Mouse (Mus musculus) embryonic fibroblast, embryonic 13.5 days (primary cell): ENCODE measurements around the gene Mtcl1. TPM values are rescaled to one million over a fixed set of nuclear protein-coding genes. Genes with fewer than 3 reads are reported as not detected.

ENCODE experiments used
- H3K27ac ChIP-seq: 2 replicates; pipeline ENCODE4 v1.5.1; 2012; ENCODE audit warnings: low read length, control low read depth, inconsistent platforms; ENCODE audit not compliant: insufficient read depth
- H3K4me1 ChIP-seq: 2 replicates; pipeline ENCODE4 v1.6.1; 2011; ENCODE audit warnings: low read length; ENCODE audit not compliant: control insufficient read depth, insufficient read depth
- H3K4me3 ChIP-seq: 2 replicates; pipeline ENCODE4 v1.5.1; 2011; ENCODE audit warnings: mild to moderate bottlenecking, control low read depth, low read length; ENCODE audit not compliant: insufficient read depth
- CTCF ChIP-seq: IDR thresholded peaks from 2 replicates; pipeline ENCODE4 v1.5.1; 2011; ENCODE audit warnings: mild to moderate bottlenecking, control low read depth, low read length, moderate library complexity, borderline replicate concordance; ENCODE audit not compliant: insufficient read depth
- POLR2A ChIP-seq: IDR thresholded peaks from 2 replicates; pipeline ENCODE4 v1.6.1; 2011; ENCODE audit warnings: low read depth, mild to moderate bottlenecking, control low read depth, low read length, moderate library complexity
- polyA plus RNA-seq: library from polyadenylated mRNA; stranded (reverse); fragments of >200 nt; gene quantifications from 2 replicates; pipeline ENCODE4 v1.2.4, GENCODE M21; 2011; ENCODE audit warnings: low read depth; ENCODE audit not compliant: missing spikeins, insufficient read length

Gene Mtcl1
- polyA plus RNA-seq, 1 experiment: 5.2 TPM

DNA sequence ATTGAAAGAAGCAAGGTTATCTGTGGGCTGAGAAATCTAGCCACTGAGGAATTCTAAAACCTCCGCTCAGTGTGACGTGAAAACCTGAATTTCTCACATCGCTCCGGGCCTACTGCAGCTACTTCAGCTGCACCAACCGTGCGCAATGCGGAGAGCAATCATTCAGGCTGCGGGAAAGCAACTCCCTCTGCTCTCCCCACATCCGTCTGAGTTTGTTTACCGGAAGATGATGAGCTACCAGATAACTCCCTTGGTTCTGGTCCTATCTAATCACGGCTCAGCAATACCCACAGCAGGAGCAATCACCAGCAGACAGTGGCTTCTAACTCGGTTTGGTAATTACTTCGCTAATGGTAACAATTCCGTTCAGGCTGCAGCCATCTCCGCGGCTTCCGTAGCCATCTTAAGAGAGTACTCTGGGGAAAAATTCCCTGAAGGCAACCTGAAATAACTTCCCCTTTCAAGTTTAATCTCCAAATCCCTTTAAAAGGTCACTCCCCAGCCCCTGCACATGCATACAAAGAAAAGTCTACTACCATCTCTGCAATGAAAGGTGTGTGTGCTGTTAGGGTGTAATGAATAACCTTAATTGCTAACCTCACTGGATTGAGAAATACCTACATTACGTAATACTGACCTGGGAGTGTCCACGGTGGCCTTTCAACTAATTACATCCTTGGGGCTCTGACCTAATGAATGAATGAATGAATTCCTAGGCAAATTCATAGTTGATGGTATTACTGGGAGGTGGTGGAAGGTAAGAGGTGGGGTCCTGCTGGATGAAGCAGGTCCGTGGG, 96.5 kb downstream of the Mtcl1 start:
- no peak for TF ChIP-seq POLR2A
- TF ChIP-seq CTCF: no peak
- no peak overlapping the region for H3K4me3 ChIP-seq

DNA sequence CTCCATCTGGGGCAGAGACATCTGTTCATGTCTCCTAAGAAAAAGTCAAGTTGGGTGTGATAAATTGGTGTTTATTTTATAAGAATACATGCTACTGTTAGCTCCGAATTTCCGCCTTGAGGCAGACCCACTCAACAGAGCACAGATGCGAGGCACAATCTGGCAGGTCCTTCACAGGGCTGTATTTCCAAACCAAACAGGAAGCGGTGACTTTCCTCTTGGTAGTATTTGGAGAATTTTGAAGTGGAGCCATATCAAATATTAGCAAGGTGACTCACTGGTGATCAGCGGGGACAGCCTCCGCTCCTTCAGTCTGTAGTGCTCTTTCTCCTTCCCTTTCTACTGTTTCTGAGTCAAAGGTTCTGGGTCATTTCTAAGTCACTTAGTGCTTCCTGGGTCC, 97.3 kb downstream of the Mtcl1 start:
- Histone ChIP-seq H3K4me3 (no peak overlapping the region), H3K4me1 (peaks cover 23% of the 10 kb centered on the region), H3K27ac (peak overlapping the region; percentile 77; the same call in 1 of the 2 replicates)
- no peak for TF ChIP-seq CTCF
- TF ChIP-seq POLR2A: no peak

More for the DNA sequence above, 96.5 kb downstream of the Mtcl1 start:
- H3K4me1 ChIP-seq: peaks cover 23% of the 10 kb centered on the region
- peak overlapping the region; percentile 77 for H3K27ac ChIP-seq

DNA sequence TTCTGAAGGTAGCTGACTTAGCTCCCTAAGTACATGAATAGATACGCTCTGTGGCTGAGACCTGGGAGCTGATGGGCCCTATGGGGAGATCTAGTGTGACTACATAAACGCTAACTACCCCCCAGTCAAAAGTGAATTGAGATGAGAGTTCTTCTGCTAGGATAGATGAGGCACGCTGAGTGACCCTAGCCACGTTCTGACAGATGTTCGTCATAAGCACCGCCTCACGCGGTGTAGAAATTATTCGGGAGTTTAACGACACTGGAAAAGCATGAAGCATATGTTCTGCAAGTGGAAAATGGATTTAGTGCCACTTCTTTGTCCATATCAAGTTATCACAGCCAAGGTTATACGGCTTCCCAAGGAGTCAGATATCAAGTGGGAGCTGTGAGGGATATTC, 98.9 kb downstream of the Mtcl1 start:
- Histone ChIP-seq H3K4me1 (peaks cover 23% of the 10 kb centered on the region), H3K4me3 (no peak overlapping the region), H3K27ac (no peak overlapping the region; the same call in 1 of the 2 replicates)
- TF ChIP-seq CTCF (no peak), POLR2A (no peak)

DNA sequence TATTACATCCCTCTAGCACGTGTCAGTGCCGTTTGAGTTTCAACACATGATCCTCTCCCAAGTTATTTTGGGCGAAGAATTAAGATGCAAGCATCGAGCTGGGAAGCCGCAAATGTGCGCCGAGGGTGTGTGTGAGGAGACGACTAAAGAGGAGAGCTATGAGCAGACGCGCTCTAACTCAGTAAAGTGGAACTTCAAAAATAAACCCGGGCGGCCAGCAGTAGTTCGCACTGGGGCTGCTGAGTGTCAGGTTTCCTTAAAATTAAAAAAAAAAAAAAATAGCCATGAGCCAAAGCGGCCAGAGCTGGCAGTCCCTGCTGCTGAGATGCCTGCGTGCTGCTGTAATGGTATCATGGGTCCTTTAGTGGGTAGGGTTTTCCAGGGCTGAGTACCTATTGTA, 99.4 kb downstream of the Mtcl1 start:
- Histone ChIP-seq H3K4me1 (peaks cover 23% of the 10 kb centered on the region), H3K4me3 (no peak overlapping the region), H3K27ac (no peak overlapping the region)
- TF ChIP-seq CTCF (no peak), POLR2A (no peak)

DNA sequence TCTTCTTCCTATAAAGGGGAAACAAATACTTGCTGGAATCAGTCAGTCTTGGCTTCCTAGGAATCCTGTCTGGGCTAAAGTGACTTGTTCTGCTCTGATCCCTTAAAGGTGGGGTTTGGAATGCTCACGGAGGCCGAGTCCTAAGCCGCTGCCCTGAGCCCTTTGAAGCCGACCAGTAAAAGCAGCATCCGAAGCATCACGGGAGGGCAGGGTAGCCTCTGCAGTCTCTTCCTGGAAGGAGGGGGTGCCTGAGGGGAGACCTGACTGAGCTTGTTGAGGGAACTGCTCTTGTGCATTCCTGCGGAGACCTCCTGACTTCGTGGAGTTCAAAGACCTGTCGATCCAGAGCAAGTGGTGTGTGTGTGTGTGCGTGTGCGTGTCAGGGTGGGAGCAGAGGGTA, 103.2 kb downstream of the Mtcl1 start:
- H3K27ac ChIP-seq: no peak overlapping the region
- no peak for TF ChIP-seq POLR2A
- no peak for TF ChIP-seq CTCF
- no peak overlapping the region for H3K4me3 ChIP-seq
- H3K4me1 ChIP-seq: peaks cover 12% of the 10 kb centered on the region

DNA sequence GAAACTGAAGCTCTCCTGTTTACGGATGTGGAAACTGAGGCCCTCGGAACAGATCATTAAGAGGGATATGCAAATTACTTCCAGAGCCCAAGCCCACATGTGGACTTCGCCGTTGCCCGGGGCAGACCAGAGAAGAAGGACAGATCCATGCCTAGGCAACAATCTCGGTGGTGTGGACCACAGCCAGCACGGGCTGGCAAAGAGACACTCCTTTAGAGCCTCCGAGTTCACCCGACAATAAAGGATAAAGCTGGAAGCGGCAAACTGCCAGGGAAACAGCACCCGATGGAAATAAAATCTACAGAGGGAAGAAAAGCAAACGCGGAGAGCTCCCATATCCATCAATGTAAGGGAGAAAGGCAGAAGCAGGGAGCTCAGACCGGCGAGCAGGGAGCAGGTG, 103.9 kb downstream of the Mtcl1 start:
- Histone ChIP-seq H3K4me3 (no peak overlapping the region), H3K27ac (no peak overlapping the region), H3K4me1 (peaks cover 5% of the 10 kb centered on the region)
- TF ChIP-seq CTCF (no peak), POLR2A (no peak)

DNA sequence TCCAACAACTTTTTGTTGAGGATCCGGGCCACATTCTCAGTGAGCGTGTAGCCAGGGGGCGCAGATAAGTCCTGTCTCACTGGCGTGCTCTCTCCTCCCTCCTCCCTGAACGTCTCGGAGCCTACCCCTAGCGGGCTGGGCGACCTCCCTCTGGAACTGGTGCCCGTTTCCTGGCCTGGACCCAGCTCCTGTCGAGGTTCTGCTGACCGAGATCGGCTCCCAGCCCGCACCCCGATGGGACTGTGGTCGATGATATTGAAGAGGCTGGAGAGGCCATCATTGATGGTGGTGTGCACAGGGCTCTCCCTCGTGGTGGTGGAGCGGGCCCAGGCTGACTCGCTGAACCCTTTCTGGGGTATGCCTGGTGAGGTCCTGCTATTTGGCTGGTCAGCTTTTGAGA, 106.6 kb downstream of the Mtcl1 start:
- no peak for TF ChIP-seq POLR2A
- TF ChIP-seq CTCF: no peak
- H3K27ac ChIP-seq: no peak overlapping the region
- no peaks in the 10 kb centered on the region for H3K4me1 ChIP-seq
- no peak overlapping the region for H3K4me3 ChIP-seq

DNA sequence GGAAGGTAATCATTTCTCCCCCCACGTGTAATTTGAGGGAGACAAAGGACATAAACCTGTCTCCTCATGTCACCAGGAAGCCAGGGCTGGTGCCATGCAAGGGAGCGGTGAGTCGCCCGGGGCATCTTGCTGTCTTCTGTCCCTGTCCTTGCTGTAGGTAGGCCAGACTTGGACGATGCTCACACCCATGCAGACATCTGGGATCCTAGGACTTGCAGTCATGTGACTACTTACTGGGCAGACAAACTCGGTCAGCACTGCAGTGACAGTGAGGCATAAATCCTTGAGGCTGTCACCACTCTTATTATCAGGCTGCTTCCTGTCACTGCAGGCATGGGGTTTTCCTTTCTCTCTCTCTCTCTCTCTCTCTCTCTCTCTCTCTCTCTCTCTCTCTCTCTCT, 107.9 kb downstream of the Mtcl1 start:
- no peak overlapping the region for H3K4me3 ChIP-seq
- TF ChIP-seq POLR2A: no peak
- no peaks in the 10 kb centered on the region for H3K4me1 ChIP-seq
- no peak overlapping the region for H3K27ac ChIP-seq

DNA sequence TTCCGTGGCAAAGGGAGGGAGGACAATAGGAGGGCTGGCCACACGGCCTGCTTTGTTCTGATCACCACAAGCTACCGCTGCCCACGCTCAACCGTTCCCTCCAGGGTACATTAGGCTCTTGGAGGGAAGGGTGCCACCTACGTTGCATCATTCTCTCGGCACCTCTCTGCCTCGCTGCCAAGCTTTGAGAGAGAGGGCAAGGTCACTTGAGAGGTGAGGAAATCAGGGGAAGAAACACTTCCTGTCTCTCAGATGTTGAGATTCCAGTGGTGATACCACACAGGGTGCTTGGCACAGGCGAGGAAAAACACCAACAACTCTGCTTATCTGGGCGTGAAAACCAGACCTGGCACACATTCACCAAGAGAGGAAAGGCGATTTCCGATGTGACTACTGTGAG, 108.8 kb downstream of the Mtcl1 start:
- TF ChIP-seq CTCF (no peak), POLR2A (no peak)
- Histone ChIP-seq H3K4me1 (no peaks in the 10 kb centered on the region), H3K27ac (no peak overlapping the region), H3K4me3 (no peak overlapping the region)

DNA sequence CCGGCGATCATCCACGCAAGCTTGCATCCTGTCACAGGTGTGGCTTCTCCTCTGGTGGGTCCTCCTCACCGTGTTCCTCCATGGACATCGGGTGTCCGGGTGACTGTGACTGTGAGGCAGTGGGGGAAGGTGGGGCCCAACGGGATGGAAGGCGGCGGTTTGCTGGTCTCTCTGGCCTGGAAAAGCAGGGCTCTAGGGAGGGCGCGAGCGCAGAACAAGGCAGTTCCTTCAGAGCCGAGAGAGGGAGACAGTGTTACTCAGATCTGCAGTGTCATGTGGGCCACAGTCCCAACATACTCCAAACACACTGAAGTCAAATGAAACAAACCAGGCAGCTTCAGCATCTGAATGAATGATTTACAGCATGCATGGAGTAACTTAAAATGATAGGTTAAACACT, 111.6 kb downstream of the Mtcl1 start:
- Histone ChIP-seq H3K4me1 (no peaks in the 10 kb centered on the region), H3K4me3 (no peak overlapping the region), H3K27ac (no peak overlapping the region)
- TF ChIP-seq CTCF (no peak), POLR2A (no peak)

DNA sequence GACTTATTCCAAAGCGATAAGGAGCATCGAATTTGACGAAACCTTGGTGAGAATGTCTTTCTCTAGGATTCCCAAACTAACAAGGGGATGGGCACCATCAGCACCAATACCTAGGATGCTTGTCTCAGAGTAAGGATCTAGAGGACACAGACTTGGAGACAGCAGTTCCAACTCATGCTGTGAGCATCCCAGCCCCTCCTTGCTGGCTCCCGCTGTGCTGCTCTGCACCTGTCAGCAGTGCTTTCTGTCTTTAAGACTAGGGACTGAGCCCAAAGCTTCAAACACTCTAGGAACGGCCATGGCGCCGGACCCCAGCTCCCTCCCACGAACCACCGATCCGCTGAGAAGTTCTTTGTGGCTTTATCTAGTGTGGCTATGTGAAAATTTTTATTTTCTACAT, 114.0 kb downstream of the Mtcl1 start:
- H3K4me3 ChIP-seq: no peak overlapping the region
- H3K27ac ChIP-seq: no peak overlapping the region
- TF ChIP-seq POLR2A (no peak), CTCF (no peak)
- H3K4me1 ChIP-seq: no peaks in the 10 kb centered on the region
